In the genomic region with DNA sequence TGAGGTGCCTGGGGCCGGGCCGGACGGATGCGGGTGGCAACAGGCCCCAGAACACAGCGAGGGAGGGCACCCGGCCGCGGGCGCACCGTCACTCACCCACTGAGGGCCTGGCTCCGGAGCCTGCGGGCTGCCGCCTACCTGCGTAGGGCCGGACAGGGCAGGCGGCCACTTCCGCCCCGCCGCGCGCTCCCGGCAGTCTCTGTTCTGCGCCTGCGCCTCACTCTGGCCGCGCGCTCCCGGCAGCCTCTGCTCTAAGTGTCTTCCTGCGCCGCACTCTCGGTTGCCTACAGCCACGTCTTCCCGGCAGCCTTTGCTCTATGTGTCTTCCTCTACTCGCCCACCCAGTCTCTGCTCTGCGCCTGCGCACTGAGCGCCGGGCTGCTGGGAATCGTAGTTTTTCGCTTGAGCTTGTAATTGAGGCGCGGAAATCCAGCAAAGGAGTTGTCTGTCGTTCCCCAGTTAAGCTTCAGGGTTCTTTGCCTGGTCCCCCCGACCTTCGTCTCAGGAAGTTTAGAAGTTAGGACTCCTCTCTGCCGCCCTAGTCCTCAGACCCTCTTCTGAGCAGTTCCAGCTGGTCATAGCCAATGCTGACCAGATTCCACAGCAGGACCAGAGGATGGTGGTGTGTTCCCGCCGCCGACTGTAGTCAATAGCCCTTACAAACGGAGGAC, we compare ENCODE assay signal across 8 mouse cellular contexts. TPM values are rescaled to one million over a fixed set of nuclear protein-coding genes. Genes with fewer than 3 reads are reported as not detected.
DNase-seq lines count a peak whose midpoint lies in the region; ATAC-seq and TF ChIP-seq lines count a peak whose summit lies in the region.

A gene (minus strand): TSS at position 253 of the 671 bp plus-strand sequence.

- H3K9ac ChIP-seq in hindbrain, embryonic 13.5 days: peak within 1 kb of the TSS; percentile 98

- CTCF ChIA-PET in Patski (lab: Charles Lee): interaction anchor here (1.6 to 3.1 kb wide), 3 partner anchors 11 to 27 kb away, joined by 5 to 27 read pairs (median 8); no protein-coding TSS in a partner anchor

- peak within 1 kb of the TSS; percentile 76 for H3K4me2 ChIP-seq in hindbrain, embryonic 13.5 days

- POLR2A ChIA-PET in Patski (lab: Charles Lee): interaction anchor here (0.5 to 1.3 kb wide), 3 partner anchors 10 to 92 kb away, joined by 3 read pairs; no protein-coding TSS in a partner anchor

- in situ Hi-C loops in Patski (cut with MboI; ENCODE audit: low pct_unique_long_range_greater_than_20kb): no loop called here

- H3K27ac ChIP-seq in hindbrain, embryonic 13.5 days: peak within 1 kb of the TSS; percentile 71

- no peaks in the 10 kb centered on the region for H3K9me3 ChIP-seq in hindbrain, embryonic 13.5 days

- peak; percentile 87 for DNase-seq in Patski (ENCODE audit: low read depth, low spot score)
- DNase-seq in cerebellum, postnatal 14 days: peak; percentile 97 to 98
- peak; percentile 96 to 98 for DNase-seq in frontal cortex, postnatal 14 days (ENCODE audit: low spot score in 2 of 2)
- peak; percentile 93 to 94 for DNase-seq in layer of hippocampus, postnatal 25 days (ENCODE audit: extremely low spot score in 1 of 2, low spot score in 1 of 2)
- peak; percentile 99 for DNase-seq in lung, postnatal 25 days (ENCODE audit: low spot score)
- peak; percentile 98 for DNase-seq in retina, embryonic 14.5 days (ENCODE audit: low spot score)
- peak; percentile 97 for DNase-seq in thymus, postnatal 4 days

- H3K36me3 ChIP-seq in hindbrain, embryonic 13.5 days: peaks cover 30% of the 10 kb centered on the region

- H3K4me3 ChIP-seq in hindbrain, embryonic 13.5 days: peak within 1 kb of the TSS; percentile 89

- TF ChIP-seq CTCF in Patski (IDR thresholded peaks at IDR 0.05): no peak

- ATAC-seq in Patski: peak; percentile 75
- peak; percentile 91 for ATAC-seq in hindbrain, embryonic 13.5 days (ENCODE audit: low FRiP score)

- H3K4me1 ChIP-seq in hindbrain, embryonic 13.5 days (replicated peaks): peaks cover 45% of the 10 kb centered on the region

- H3K27me3 ChIP-seq in Patski: no peaks in the 10 kb centered on the region
- no peaks in the 10 kb centered on the region for H3K27me3 ChIP-seq in hindbrain, embryonic 13.5 days

- under 1% methylated on average over 37 of the region's 50 CpGs for WGBS in hindbrain, embryonic 13.5 days

RNA-seq across cellular contexts. Expression of the gene that starts here (rescaled TPM):
- 49.4 TPM for polyA plus RNA-seq in Patski (2021)
- 24.4 and 24.9 TPM in 2 replicates for polyA plus RNA-seq in hindbrain, embryonic 13.5 days (2015; fragmentation: Nextera tagmentation; extraction: Ambion mirVana)
- total RNA-seq in layer of hippocampus, postnatal 25 days (2021): 10 to 100 TPM; 38.7 to 39.0 TPM

Comparison
In these comparisons a context has a peak if more than half of its experiments do, and no peak if none do; other contexts are left out.
1. Peak in every context shown above with its lines: DNase-seq, ATAC-seq, H3K4me3 ChIP-seq and H3K27ac ChIP-seq.